ENCODE assay signal across 27 mouse cellular contexts in genomic region chr5:69678770-69679169, GRCm38 (mm10).
"Had no signal": no experiment of that assay in that cellular context is flagged by ENCODE, and none has a peak within 500 bp of the region (broad histone marks: within the 10 kb centered on the region; RNA-seq: fewer than 3 reads in every experiment).

No protein-coding gene starts in this region.

- DNase-seq: gastrocnemius, postnatal 14 days; gastrocnemius, postnatal 36 days; heart, adult 11 months; heart, adult 2 months; heart, postnatal 14 days; heart, postnatal 36 days; kidney, adult 11 months; kidney, adult 2 months; kidney, adult 9 months; kidney, postnatal 25 days; kidney, postnatal 4 days; liver; liver, embryonic 13.5 days had no signal

- H3K27me3 ChIP-seq: heart, embryonic 13.5 days; heart, embryonic 15.5 days; hindbrain, embryonic 12.5 days; hindbrain, embryonic 15.5 days; kidney, embryonic 15.5 days; limb, embryonic 12.5 days; liver, embryonic 13.5 days; liver, embryonic 15.5 days had no signal

- ATAC-seq: hindbrain, postnatal 0 days had no signal

- H3K4me2 ChIP-seq: heart, embryonic 11.5 days; heart, embryonic 13.5 days; heart, embryonic 15.5 days; hindbrain, embryonic 12.5 days; hindbrain, embryonic 15.5 days; kidney, embryonic 15.5 days; limb, embryonic 12.5 days; liver, embryonic 11.5 days; liver, embryonic 13.5 days; liver, embryonic 15.5 days had no signal

- H3K27ac ChIP-seq: heart, adult 2 months; heart, embryonic 13.5 days; heart, embryonic 15.5 days; hindbrain, embryonic 10.5 days; hindbrain, embryonic 12.5 days; hindbrain, embryonic 15.5 days; hindbrain, postnatal 0 days; kidney, embryonic 15.5 days; kidney, postnatal 0 days; layer of hippocampus, adult 2 months; left cerebral cortex, adult 2 months; limb, embryonic 12.5 days; liver, embryonic 13.5 days; liver, embryonic 15.5 days had no signal

- H3K36me3 ChIP-seq: heart, embryonic 13.5 days; heart, embryonic 15.5 days; hindbrain, embryonic 10.5 days; hindbrain, embryonic 12.5 days; hindbrain, embryonic 15.5 days; kidney, embryonic 15.5 days; limb, embryonic 12.5 days; liver, embryonic 13.5 days; liver, embryonic 15.5 days had no signal

- H3K9ac ChIP-seq: heart, embryonic 13.5 days; heart, embryonic 15.5 days; hindbrain, embryonic 12.5 days; hindbrain, embryonic 15.5 days; kidney, embryonic 15.5 days; limb, embryonic 12.5 days; liver, embryonic 13.5 days; liver, embryonic 15.5 days had no signal

- H3K4me1 ChIP-seq: heart, embryonic 13.5 days; heart, embryonic 15.5 days; hindbrain, embryonic 10.5 days; hindbrain, embryonic 12.5 days; hindbrain, embryonic 15.5 days; kidney, embryonic 15.5 days; limb, embryonic 12.5 days; liver, embryonic 13.5 days; liver, embryonic 15.5 days had no signal

- H3K9me3 ChIP-seq: heart, embryonic 13.5 days; heart, embryonic 15.5 days; hindbrain, embryonic 10.5 days; hindbrain, embryonic 12.5 days; hindbrain, embryonic 15.5 days; kidney, embryonic 15.5 days; limb, embryonic 12.5 days; liver, embryonic 13.5 days; liver, embryonic 15.5 days had no signal

- H3K4me3 ChIP-seq: heart, adult 2 months; heart, embryonic 13.5 days; heart, embryonic 15.5 days; hindbrain, embryonic 10.5 days; hindbrain, embryonic 12.5 days; hindbrain, embryonic 15.5 days; kidney, embryonic 15.5 days; layer of hippocampus, adult 2 months; left cerebral cortex, adult 2 months; limb, embryonic 12.5 days; liver, embryonic 13.5 days; liver, embryonic 15.5 days had no signal
